Mouse (Mus musculus) liver, embryonic 11.5 days (tissue): ENCODE results near the gene Fthl17e. TPM values are rescaled to one million over a fixed set of nuclear protein-coding genes. Genes with fewer than 3 reads are reported as not detected.
"Not testable (repeated sequence)": the region's sequence is repeated elsewhere in the genome, so short reads cannot be mapped to it uniquely, and the experiment has no call there.

ENCODE experiments used
- ATAC-seq: fragments of 200-750 bp; cut with Nextera tagmentation; replicated peaks from 2 replicates; pipeline ENCODE4 v1.8.0; 2017; ENCODE audit warnings: moderate number of reproducible peaks, mild to moderate bottlenecking, moderate TSS enrichment, moderate library complexity; ENCODE audit not compliant: low FRiP score
- DNase-seq: peaks from one replicate; pipeline ENCODE4 v3.0.0-alpha.2; 2017; ENCODE audit warnings: low spot score
- H3K27ac ChIP-seq: fragments of 300-500 bp; sonication (generic); 2 replicates; pipeline ENCODE4 v1.5.1; 2014; ENCODE audit warnings: mild to moderate bottlenecking, low read depth, low read length, control low read depth
- H3K27me3 ChIP-seq: fragments of 300-500 bp; sonication (generic); replicated peaks from 2 replicates; pipeline ENCODE4 v1.6.1; 2014; ENCODE audit warnings: low read length, mixed read lengths; ENCODE audit not compliant: control insufficient read depth, insufficient read depth
- H3K36me3 ChIP-seq: fragments of 300-500 bp; sonication (generic); 2 replicates; pipeline ENCODE4 v1.6.1; 2014; ENCODE audit warnings: mild to moderate bottlenecking, low read length, moderate library complexity, mixed read lengths; ENCODE audit not compliant: control insufficient read depth, insufficient read depth
- H3K4me1 ChIP-seq: fragments of 300-500 bp; sonication (generic); replicated peaks from 2 replicates; pipeline ENCODE4 v1.6.1; 2014; ENCODE audit warnings: low read length, mixed read lengths; ENCODE audit not compliant: control insufficient read depth, insufficient read depth
- H3K4me2 ChIP-seq: fragments of 300-500 bp; sonication (generic); 2 replicates; pipeline ENCODE4 v1.6.1; 2014; ENCODE audit warnings: mild to moderate bottlenecking, control low read depth, moderate library complexity
- H3K4me3 ChIP-seq: fragments of 300-500 bp; sonication (generic); 2 replicates; pipeline ENCODE4 v1.5.1; 2014; ENCODE audit warnings: low read depth, low read length, control low read depth
- H3K9ac ChIP-seq: fragments of 300-500 bp; sonication (generic); 2 replicates; pipeline ENCODE4 v1.6.1; 2014; ENCODE audit warnings: low read depth, low read length, control low read depth
- H3K9me3 ChIP-seq: fragments of 300-500 bp; sonication (generic); 2 replicates; pipeline ENCODE4 v1.6.1; 2016; ENCODE audit warnings: low read length, inconsistent platforms, mixed read lengths; ENCODE audit not compliant: control insufficient read depth
- WGBS: fragments of 180-500 bp; shearing (Covaris S2); extraction: QIAGEN DNeasy Blood & Tissue Kit; methylation state at CpG from one replicate; pipeline ENCODE4 v1.1.7; 2014; 5-methylcytosine and 5-hydroxymethylcytosine counted together
- polyA plus RNA-seq: library from polyadenylated mRNA; unstranded; fragments of >200 nt; fragmentation: Nextera tagmentation; extraction: Ambion mirVana; gene quantifications from 2 replicates; pipeline ENCODE4 v1.2.1, GENCODE M21; 2014

The Fthl17e gene
- not detected in 2 replicates for polyA plus RNA-seq

GRCm38 (mm10) chrX:9033193-9033592 lies at the start of gene Fthl17e:
TSS of gene Fthl17e (plus strand) at chrX:9033493.
- H3K9me3 ChIP-seq, H3K9ac ChIP-seq, H3K36me3 ChIP-seq, H3K4me1 ChIP-seq, DNase-seq, H3K4me2 ChIP-seq, H3K27me3 ChIP-seq, ATAC-seq, H3K4me3 ChIP-seq, H3K27ac ChIP-seq: not testable (repeated sequence)
- 86% methylated on average over 1 of the region's 10 CpGs for WGBS

- H3K27ac ChIP-seq, H3K27me3 ChIP-seq, H3K4me1 ChIP-seq, H3K4me2 ChIP-seq, H3K36me3 ChIP-seq, H3K9ac ChIP-seq, DNase-seq, H3K9me3 ChIP-seq, H3K4me3 ChIP-seq, ATAC-seq: not testable (repeated sequence)
- WGBS, result no CpG with 5 or more reads among the region's 9 CpGs
These were observed 46.6 kb upstream of the Fthl17e start, which contains the start of gene Fthl17d for GRCm38 (mm10) chrX:8986655-8987054. TSS of gene Fthl17d (minus strand) at chrX:8986755.

GRCm38 (mm10) chrX:9016079-9016478 lies 17.2 kb upstream of the Fthl17e start:
- 39% methylated on average over 1 of the region's 1 CpGs for WGBS
- no peaks in the 10 kb centered on the region for H3K27me3 ChIP-seq

GRCm38 (mm10) chrX:9019481-9019880 lies 13.8 kb upstream of the Fthl17e start:
- Histone ChIP-seq H3K27me3 (no peaks in the 10 kb centered on the region), H3K9me3 (no peaks in the 10 kb centered on the region), H3K36me3 (no peaks in the 10 kb centered on the region), H3K9ac (no peak overlapping the region), H3K27ac (no peak overlapping the region), H3K4me1 (no peaks in the 10 kb centered on the region), H3K4me2 (no peak overlapping the region), H3K4me3 (no peak overlapping the region)
- DNase-seq (no peak), ATAC-seq (no peak)
- WGBS, result 69% methylated on average over 10 of the region's 10 CpGs

More at GRCm38 (mm10) chrX:9016079-9016478, 17.2 kb upstream of the Fthl17e start:
- ATAC-seq (no peak), DNase-seq (no peak)
- Histone ChIP-seq H3K36me3 (no peaks in the 10 kb centered on the region), H3K4me1 (no peaks in the 10 kb centered on the region), H3K9me3 (no peaks in the 10 kb centered on the region), H3K27ac (no peak overlapping the region), H3K9ac (no peak overlapping the region), H3K4me2 (no peak overlapping the region), H3K4me3 (no peak overlapping the region)

GRCm38 (mm10) chrX:9041611-9042010 lies 8.3 kb downstream of the Fthl17e start:
- not testable (repeated sequence) for H3K9ac ChIP-seq, H3K4me1 ChIP-seq, DNase-seq, H3K36me3 ChIP-seq, H3K27me3 ChIP-seq, H3K9me3 ChIP-seq, H3K4me2 ChIP-seq, ATAC-seq, H3K27ac ChIP-seq, H3K4me3 ChIP-seq
- WGBS, result 41% methylated on average over 3 of the region's 4 CpGs

- H3K36me3 ChIP-seq, H3K4me1 ChIP-seq, H3K27ac ChIP-seq, H3K4me2 ChIP-seq, H3K9ac ChIP-seq, H3K4me3 ChIP-seq, ATAC-seq, DNase-seq, H3K27me3 ChIP-seq, H3K9me3 ChIP-seq: not testable (repeated sequence)
- WGBS, result 21% methylated on average over 7 of the region's 9 CpGs
These were observed 27.7 kb downstream of the Fthl17e start for GRCm38 (mm10) chrX:9060952-9061351.

- DNase-seq, result no peak
- H3K4me1 ChIP-seq, result no peaks in the 10 kb centered on the region
- no peak for ATAC-seq
- H3K36me3 ChIP-seq, result no peaks in the 10 kb centered on the region
- no peak overlapping the region for H3K4me3 ChIP-seq
- H3K9me3 ChIP-seq, result no peaks in the 10 kb centered on the region
- 83% methylated on average over 4 of the region's 4 CpGs for WGBS
- no peak overlapping the region for H3K9ac ChIP-seq
- no peaks in the 10 kb centered on the region for H3K27me3 ChIP-seq
- H3K4me2 ChIP-seq, result no peak overlapping the region
- no peak overlapping the region for H3K27ac ChIP-seq
These were observed 28.8 kb downstream of the Fthl17e start for GRCm38 (mm10) chrX:9062101-9062500.

GRCm38 (mm10) chrX:9062715-9063114 lies 29.4 kb downstream of the Fthl17e start, which contains the start of gene Fthl17f:
TSS of gene Fthl17f (plus strand) at chrX:9063015.
- not testable (repeated sequence) for H3K9ac ChIP-seq, H3K9me3 ChIP-seq, ATAC-seq, H3K4me3 ChIP-seq, DNase-seq, H3K36me3 ChIP-seq, H3K4me1 ChIP-seq, H3K4me2 ChIP-seq, H3K27ac ChIP-seq, H3K27me3 ChIP-seq
- WGBS, result 87% methylated on average over 11 of the region's 11 CpGs

- not testable (repeated sequence) for DNase-seq
These were observed 44.4 kb downstream of the Fthl17e start for GRCm38 (mm10) chrX:9077699-9078098.

More at GRCm38 (mm10) chrX:9077699-9078098, 44.4 kb downstream of the Fthl17e start:
- H3K4me3 ChIP-seq, H3K4me2 ChIP-seq, H3K36me3 ChIP-seq, H3K27ac ChIP-seq, ATAC-seq, H3K4me1 ChIP-seq, H3K27me3 ChIP-seq, H3K9me3 ChIP-seq, H3K9ac ChIP-seq: not testable (repeated sequence)
- 15% methylated on average over 8 of the region's 10 CpGs for WGBS
